Mouse (Mus musculus) adipocyte (in vitro differentiated cells): Measurements from ENCODE around the gene Magoh.

Source experiments
- DNase-seq: peaks from one replicate; pipeline ENCODE4 v3.0.0-alpha.2; 2016; ENCODE audit warnings: low spot score

The Magoh gene

GRCm38 (mm10) chr4:107889731-107890432, 10.3 kb downstream of the Magoh start, which contains the start of gene 0610037L13Rik:
0610037L13Rik (plus strand) TSS chr4:107889813.
- peak; percentile 94 for DNase-seq

GRCm38 (mm10) chr4:107892663-107893062, 13.1 kb downstream of the Magoh start:
- peak; percentile 52 for DNase-seq

GRCm38 (mm10) chr4:107899211-107899927, 19.8 kb downstream of the Magoh start:
- no peak for DNase-seq

- DNase-seq: peak; percentile 69
Measured at GRCm38 (mm10) chr4:107900206-107900605, 20.7 kb downstream of the Magoh start.

GRCm38 (mm10) chr4:107904252-107904651, 24.7 kb downstream of the Magoh start:
- DNase-seq: no peak

DNA sequence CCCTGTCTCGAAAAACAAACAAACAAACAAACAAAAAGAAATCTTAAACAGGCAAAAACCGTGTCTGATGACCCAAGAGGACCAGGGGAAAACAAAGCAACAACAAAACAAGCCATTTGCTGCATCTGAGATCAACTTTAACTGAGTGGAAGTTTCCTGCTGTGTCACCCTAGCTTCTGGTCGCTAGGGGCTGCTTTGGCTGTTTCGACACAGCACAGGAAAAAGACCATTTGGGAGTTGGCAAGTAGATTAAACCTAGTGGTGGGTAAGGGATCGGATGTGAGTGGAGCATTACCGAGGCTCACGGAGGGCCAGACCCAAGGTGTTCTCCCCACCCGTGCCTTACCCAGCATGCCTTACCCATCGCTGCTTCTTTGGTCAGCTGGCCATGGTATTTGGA, 27.0 kb downstream of the Magoh start:
- DNase-seq: no peak

GRCm38 (mm10) chr4:107910020-107910419, 30.5 kb downstream of the Magoh start:
- no peak for DNase-seq

DNA sequence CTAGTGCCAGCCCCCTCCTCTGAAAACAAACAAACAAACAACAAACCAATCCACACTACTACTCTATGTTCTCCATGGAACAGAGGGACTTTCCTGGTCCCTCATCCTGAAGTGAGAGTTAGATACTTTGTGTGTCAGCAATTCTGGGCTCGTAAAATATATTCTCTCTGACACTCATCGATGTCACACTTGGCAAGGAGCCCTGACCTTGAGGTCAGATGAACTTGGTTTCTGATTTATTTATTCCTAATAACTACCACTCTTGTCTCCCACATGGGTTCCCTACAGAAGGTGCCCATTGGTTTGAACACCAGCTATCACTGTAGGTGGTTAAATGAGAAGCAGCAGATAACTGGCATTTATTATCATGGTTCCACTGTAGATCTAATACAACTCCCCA, 40.8 kb downstream of the Magoh start:
- peak; percentile 50 for DNase-seq

- DNase-seq: peak; percentile 82
Measured at GRCm38 (mm10) chr4:107921152-107921695, 41.7 kb downstream of the Magoh start.

GRCm38 (mm10) chr4:107921952-107922351, 42.4 kb downstream of the Magoh start:
- peak; percentile 84 for DNase-seq

DNA sequence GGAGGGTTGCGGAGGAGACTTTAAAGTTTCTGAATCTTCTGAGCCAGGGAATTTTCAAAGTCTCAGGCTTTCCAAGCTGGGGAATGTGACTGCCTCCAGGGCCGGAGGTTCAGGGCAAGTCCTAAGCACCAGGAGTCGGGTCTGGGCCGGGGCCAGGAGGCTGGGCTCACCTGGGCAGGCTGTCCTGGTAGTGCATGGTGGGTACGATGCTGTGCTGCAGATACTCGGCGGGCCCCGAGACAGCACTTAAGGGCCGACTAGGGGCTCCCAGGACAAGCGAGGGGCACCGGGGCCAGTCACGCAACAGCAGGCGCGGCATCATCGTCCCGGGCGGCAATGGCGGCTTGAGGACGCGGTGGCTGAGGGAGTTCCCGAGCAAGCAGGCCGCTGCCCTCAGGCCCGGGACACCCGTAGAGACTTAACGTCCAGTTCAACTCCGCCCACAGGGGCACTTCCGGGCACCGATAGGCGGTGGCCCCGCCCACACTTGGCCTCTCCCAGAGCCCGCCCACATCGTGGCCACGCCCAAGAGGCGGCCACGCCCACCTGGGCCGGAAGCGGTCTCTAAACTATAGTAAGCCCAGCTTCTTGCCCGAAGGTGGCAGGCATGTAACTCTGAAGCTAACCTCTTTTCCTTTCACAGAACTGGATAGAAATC, 43.7 kb downstream of the Magoh start, which contains the start of gene Cpt2:
Gene Cpt2, minus strand, starts transcription at position 466 of the 658 bp plus-strand sequence.
- DNase-seq: peak; percentile 97

DNA sequence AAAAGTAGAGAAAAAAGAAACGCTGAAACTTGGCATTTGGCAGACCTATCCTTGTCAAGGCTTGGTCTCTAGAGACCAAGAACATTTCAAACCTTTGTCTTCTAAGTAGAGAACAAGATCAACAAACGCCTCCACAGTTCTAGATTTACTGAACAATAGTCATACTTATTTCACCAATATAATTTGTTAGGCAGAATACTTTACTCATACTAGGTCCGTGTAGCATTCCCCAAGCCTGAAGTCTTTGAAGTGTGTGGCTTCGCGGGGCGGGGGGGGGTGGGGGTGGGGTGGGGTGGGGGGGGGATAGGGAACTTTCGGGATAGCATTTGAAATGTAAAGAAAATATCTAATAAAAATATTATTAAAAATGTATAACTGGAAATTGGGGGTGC, 44.2 kb downstream of the Magoh start:
- no peak for DNase-seq

GRCm38 (mm10) chr4:107928269-107928668, 48.7 kb downstream of the Magoh start:
- DNase-seq: no peak

GRCm38 (mm10) chr4:107928726-107929125, 49.2 kb downstream of the Magoh start:
- no peak for DNase-seq

- DNase-seq: peak; percentile 56
Measured at GRCm38 (mm10) chr4:107931453-107931852, 51.9 kb downstream of the Magoh start.

- DNase-seq: no peak
Measured at GRCm38 (mm10) chr4:107933239-107933638, 53.7 kb downstream of the Magoh start.

GRCm38 (mm10) chr4:107935254-107935653, 55.7 kb downstream of the Magoh start:
- DNase-seq: no peak
